Mouse (Mus musculus) macrophage (primary cell): ENCODE measurements around the gene Gm30083. TPM values are rescaled to one million over a fixed set of nuclear protein-coding genes. Genes with fewer than 3 reads are reported as not detected.

Source experiments
- H3K27ac ChIP-seq: fragments of 350-480 bp; formaldehyde crosslinking; 2 replicates; pipeline ENCODE4 v1.9.0; 2021
- H3K36me3 ChIP-seq: fragments of 350-480 bp; formaldehyde crosslinking; 2 replicates; pipeline ENCODE4 v1.9.0; 2021; ENCODE audit errors: inconsistent target
- H3K4me3 ChIP-seq: fragments of 350-480 bp; formaldehyde crosslinking; 2 replicates; pipeline ENCODE4 v1.9.0; 2021; ENCODE audit errors: inconsistent target
- H3K79me2 ChIP-seq: fragments of 350-480 bp; formaldehyde crosslinking; 2 replicates; pipeline ENCODE4 v1.9.0; 2021; ENCODE audit errors: inconsistent target
- WGBS: methylation state at CpG from one replicate; pipeline ENCODE4 v1.1.7; 2026; ENCODE audit warnings: inconsistent platforms; ENCODE audit not compliant: missing documents; 5-methylcytosine and 5-hydroxymethylcytosine counted together
- polyA plus RNA-seq: library from polyadenylated mRNA; stranded (reverse); fragments of 250-400 nt; gene quantifications from 3 replicates; pipeline ENCODE4 v1.2.4, GENCODE M21; 2018; ENCODE audit warnings: inconsistent platforms

Gm30083 gene
- polyA plus RNA-seq, 1 experiment from 2014 or later: not detected

- Histone ChIP-seq H3K36me3 (no peaks in the 10 kb centered on the region), H3K4me3 (no peak overlapping the region), H3K27ac (no peak overlapping the region), H3K79me2 (no peaks in the 10 kb centered on the region)
- 76% methylated on average over 4 of the region's 4 CpGs for WGBS
Observed at GRCm38 (mm10) chr14:33991971-33992370, 23.0 kb downstream of the Gm30083 start.

DNA sequence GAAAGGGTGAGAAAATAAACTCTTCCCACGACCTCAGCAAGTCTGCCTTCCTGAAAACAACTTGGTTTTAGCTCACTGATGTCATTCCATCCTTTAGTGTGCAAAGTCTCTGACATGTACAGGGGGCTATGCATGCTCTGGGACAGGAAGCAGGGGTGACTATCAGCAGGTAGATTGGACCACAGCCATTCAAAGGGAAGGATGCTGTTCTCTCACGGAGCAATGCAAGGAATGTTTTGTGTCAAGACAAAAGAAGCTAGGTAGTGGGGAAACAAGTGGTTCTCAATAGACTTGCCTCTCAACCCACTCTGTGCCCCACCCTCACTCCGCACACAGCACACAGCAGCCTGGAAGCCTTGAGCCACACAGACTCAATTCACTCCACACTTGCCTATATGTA, 25.8 kb downstream of the Gm30083 start:
- 52% methylated on average over 3 of the region's 3 CpGs for WGBS
- no peak overlapping the region for H3K4me3 ChIP-seq
- H3K27ac ChIP-seq: no peak overlapping the region
- no peaks in the 10 kb centered on the region for H3K36me3 ChIP-seq
- H3K79me2 ChIP-seq: no peaks in the 10 kb centered on the region

- Histone ChIP-seq H3K79me2 (no peaks in the 10 kb centered on the region), H3K27ac (no peak within 1 kb of the TSS), H3K36me3 (no peaks in the 10 kb centered on the region), H3K4me3 (no peak within 1 kb of the TSS)
- WGBS: 9% methylated on average over 25 of the region's 25 CpGs
Observed at GRCm38 (mm10) chr14:33978604-33979059, 36.4 kb downstream of the Gm30083 start, which contains the start of gene Zfp488. Gene Zfp488, minus strand, starts transcription at chr14:33978764.

- H3K27ac ChIP-seq: no peak overlapping the region
- H3K4me3 ChIP-seq: no peak overlapping the region
- H3K36me3 ChIP-seq: no peaks in the 10 kb centered on the region
- WGBS: 52% methylated on average over 7 of the region's 7 CpGs
- H3K79me2 ChIP-seq: no peaks in the 10 kb centered on the region
Observed at GRCm38 (mm10) chr14:33977748-33978147, 37.2 kb downstream of the Gm30083 start.

DNA sequence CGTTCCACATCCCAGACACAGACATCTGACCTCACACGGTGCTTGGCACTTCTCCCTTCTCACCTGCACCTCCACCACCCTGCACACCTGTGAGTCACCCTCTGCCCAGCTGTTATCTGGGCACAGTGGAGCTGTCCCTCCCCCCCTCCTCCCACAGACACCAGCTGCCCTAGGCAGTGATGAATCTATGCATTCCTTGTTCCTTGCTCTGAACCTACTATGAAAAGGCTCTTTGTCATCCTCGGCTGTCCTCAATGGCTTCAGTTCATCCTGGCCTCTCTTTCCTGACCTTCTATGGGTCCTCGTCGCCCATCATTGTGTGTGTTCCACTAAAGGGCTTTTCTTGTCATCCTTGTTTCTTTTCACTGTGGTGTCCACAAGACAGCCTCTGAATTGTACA, 40.2 kb downstream of the Gm30083 start:
- H3K4me3 ChIP-seq: no peak overlapping the region
- H3K27ac ChIP-seq: no peak overlapping the region
- 75% methylated on average over 5 of the region's 5 CpGs for WGBS

DNA sequence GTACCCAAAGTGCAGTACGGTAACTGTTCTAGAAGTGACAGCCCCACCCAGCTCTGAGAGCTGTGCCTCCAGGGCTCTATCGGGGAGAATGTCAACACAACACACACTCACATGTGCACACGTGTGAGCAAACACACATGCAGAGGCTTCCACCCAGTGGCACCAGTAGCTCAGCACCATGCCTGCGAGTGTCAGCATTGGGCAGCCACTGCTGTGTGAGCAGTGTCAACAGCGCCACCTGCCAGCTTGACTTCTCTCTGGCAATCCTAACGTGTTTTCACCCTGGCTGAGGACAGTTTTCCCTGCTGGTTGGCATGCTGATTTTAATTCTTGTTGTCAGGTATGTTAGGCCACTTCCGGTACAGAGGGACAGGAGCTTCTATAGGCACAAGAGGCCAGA, 42.3 kb downstream of the Gm30083 start:
- H3K79me2 ChIP-seq: no peaks in the 10 kb centered on the region
- H3K27ac ChIP-seq: no peak overlapping the region
- no peak overlapping the region for H3K4me3 ChIP-seq
- WGBS: 68% methylated on average over 7 of the region's 7 CpGs
- H3K36me3 ChIP-seq: no peaks in the 10 kb centered on the region

More for the DNA sequence above, 40.2 kb downstream of the Gm30083 start:
- Histone ChIP-seq H3K79me2 (no peaks in the 10 kb centered on the region), H3K36me3 (no peaks in the 10 kb centered on the region)

DNA sequence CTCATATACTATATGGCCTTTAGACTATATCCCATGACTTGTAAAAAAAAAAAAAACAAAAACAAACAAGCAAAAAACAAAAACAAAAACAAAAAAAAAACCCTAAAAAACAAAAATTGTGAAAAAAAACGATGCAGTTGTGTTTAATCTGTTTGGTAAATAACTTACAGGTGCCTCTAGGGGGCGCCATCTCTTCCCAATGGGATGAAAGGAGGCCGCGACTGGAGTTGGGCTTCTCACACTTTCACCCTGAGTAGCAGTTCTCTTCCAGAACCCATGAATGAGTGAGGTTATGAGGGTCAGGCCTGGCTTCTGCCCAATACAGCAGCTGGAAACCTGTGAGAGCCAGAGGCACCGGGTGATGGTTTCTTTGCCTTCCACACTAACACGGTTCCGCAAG, 49.3 kb downstream of the Gm30083 start:
- WGBS: 72% methylated on average over 7 of the region's 7 CpGs
- Histone ChIP-seq H3K4me3 (no peak overlapping the region), H3K79me2 (no peaks in the 10 kb centered on the region), H3K27ac (no peak overlapping the region), H3K36me3 (no peaks in the 10 kb centered on the region)

DNA sequence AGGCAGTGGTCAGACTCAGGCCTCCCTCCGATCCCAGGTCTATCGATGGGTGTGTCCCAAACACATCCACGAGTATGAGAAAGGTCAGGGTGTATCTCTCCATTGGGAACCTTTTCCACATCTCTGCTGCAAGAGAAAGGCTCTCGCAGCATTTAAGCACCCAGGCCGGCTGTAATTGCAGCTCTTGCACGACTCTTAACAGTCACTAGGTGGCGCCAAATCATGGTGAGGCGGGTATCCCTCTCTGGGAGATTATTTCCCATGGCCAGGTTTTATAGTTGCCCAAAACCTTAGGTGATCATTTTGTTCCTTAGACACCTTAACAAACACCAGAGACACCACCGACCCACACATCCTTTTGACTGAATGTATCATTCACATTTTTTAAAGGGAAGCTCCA, 55.6 kb downstream of the Gm30083 start:
- H3K4me3 ChIP-seq: no peak overlapping the region
- WGBS: 15% methylated on average over 9 of the region's 9 CpGs
- no peak overlapping the region for H3K27ac ChIP-seq
- no peaks in the 10 kb centered on the region for H3K79me2 ChIP-seq
- no peaks in the 10 kb centered on the region for H3K36me3 ChIP-seq

DNA sequence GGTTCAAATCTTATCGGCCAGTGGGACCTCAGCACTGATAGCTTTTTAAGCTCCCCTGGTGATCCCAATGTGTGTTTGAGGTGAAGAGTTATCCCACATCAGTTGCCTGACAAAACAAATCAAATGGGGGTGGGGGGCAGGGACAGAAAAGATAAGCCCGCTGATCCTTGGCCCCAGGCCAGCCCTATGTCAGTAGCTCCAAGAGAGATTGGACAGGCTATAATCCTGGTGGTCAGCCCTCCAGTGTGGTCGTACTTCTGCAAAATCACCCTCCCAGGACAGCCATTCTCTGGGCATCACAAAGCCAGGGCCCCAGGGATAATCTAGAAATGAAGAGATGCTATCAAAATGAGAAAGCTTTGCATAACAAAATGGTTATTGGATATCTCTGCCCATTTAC, 56.1 kb downstream of the Gm30083 start:
- WGBS: 72% methylated on average over 3 of the region's 3 CpGs
- no peaks in the 10 kb centered on the region for H3K79me2 ChIP-seq
- no peaks in the 10 kb centered on the region for H3K36me3 ChIP-seq
- no peak overlapping the region for H3K4me3 ChIP-seq
- no peak overlapping the region for H3K27ac ChIP-seq

DNA sequence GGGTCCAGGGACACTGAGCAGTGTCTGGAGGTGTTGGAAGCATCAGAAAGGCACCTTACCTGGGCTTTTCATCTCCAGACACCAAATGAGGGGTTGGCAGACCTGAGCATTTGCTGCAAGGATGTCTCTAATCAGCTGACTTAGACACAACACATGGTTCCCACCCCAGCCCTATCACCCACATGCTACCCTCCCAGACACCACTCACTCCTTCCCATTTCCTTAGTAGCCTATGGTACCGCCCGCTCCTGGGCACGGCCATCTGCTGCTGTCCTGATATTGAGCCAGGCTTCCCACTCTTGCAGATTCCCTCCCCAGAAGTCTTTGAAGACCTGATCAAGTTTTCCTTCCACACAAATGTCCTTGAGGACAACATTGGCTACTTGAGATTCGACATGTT, 56.8 kb downstream of the Gm30083 start:
- no peaks in the 10 kb centered on the region for H3K36me3 ChIP-seq

GRCm38 (mm10) chr14:33956055-33956454, 58.9 kb downstream of the Gm30083 start:
- no peak overlapping the region for H3K27ac ChIP-seq
- no peaks in the 10 kb centered on the region for H3K36me3 ChIP-seq
- H3K79me2 ChIP-seq: no peaks in the 10 kb centered on the region
- 73% methylated on average over 13 of the region's 13 CpGs for WGBS
- H3K4me3 ChIP-seq: no peak overlapping the region

More for the DNA sequence above, 56.8 kb downstream of the Gm30083 start:
- Histone ChIP-seq H3K4me3 (no peak overlapping the region), H3K79me2 (no peaks in the 10 kb centered on the region), H3K27ac (no peak overlapping the region)
- 87% methylated on average over 4 of the region's 4 CpGs for WGBS

DNA sequence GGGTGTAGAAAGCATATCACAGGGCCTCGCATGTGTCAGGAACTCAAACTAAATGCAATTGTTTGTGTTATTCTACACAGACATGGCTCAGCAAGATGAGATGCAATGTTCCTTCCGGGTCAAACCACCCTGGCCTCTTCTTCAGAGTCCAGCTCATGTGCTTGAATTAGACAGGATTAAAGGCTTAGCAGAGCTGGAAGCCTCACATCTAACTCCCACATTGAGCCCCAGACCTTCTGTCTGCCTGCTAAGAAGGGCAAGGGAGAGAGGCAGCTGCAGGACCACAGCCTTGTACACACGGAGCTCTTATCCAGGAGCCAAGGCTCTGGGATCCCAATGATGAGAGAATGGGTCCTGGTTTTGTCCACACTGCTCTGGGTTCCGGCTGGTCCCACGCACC, 61.2 kb downstream of the Gm30083 start, which contains the start of gene Rbp3:
Gene Rbp3 (plus strand): TSS at position 243 of the 400 bp plus-strand sequence.
- WGBS: 90% methylated on average over 5 of the region's 5 CpGs
- Histone ChIP-seq H3K4me3 (no peak within 1 kb of the TSS), H3K36me3 (no peaks in the 10 kb centered on the region), H3K27ac (no peak within 1 kb of the TSS), H3K79me2 (no peaks in the 10 kb centered on the region)

DNA sequence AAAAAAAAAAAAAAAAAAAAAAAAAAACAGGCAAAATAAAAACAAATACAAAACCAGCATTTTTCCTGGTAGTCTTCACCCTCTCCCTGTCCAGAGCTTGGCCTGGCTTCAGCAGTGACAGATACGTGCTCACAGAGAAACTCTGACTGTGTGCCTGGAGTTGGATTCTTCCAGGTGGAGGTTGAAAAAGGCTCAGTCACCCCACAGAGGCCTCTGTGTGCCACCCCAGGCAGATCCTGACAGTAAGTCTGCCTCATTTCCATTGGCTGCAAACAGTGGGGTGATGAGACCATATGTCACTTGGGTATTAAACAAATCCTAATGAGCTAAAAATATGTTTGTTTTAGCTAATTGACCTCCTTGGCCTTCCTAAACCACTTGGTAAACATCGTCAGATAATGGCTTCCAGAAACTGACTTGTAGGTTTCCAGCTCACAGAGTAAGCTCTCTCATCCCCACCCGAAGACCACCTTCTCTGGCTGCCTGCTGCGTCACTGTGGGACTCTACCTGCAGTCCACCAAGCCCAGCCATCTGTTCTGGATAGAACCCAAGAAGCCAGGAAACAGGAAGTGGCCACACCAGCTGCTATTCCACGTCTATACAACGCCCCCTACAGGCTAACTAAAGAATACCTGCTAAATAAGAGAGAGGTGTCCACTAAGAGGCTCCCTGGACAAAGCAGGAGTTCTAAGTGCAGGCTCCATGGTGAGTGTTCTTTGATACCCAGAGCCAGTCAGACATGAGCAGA, 62.6 kb downstream of the Gm30083 start:
- H3K27ac ChIP-seq: no peak overlapping the region
- WGBS: 48% methylated on average over 6 of the region's 6 CpGs
- no peak overlapping the region for H3K4me3 ChIP-seq
- H3K36me3 ChIP-seq: no peaks in the 10 kb centered on the region
- H3K79me2 ChIP-seq: no peaks in the 10 kb centered on the region

DNA sequence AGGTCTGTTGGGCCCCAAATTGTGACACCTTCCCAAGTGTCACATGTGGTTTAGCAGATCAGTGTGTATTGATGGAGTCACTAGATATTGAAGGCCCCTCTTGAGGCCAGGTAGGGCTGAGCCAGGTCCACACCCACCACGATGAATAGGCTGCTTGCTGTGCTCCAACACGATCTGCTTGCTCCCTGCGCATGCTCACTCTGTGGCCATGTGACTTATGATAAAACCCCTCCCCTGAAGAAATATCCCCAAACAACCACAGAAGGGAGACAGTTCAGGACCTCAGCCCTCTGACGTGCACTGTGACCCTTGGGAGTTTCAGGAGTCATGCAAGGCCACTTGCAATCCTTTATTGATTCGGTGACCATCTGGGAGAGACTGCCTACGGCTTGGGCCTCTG, 68.9 kb downstream of the Gm30083 start:
- Histone ChIP-seq H3K36me3 (no peaks in the 10 kb centered on the region), H3K4me3 (no peak overlapping the region), H3K27ac (no peak overlapping the region), H3K79me2 (no peaks in the 10 kb centered on the region)
- WGBS: 78% methylated on average over 6 of the region's 6 CpGs

DNA sequence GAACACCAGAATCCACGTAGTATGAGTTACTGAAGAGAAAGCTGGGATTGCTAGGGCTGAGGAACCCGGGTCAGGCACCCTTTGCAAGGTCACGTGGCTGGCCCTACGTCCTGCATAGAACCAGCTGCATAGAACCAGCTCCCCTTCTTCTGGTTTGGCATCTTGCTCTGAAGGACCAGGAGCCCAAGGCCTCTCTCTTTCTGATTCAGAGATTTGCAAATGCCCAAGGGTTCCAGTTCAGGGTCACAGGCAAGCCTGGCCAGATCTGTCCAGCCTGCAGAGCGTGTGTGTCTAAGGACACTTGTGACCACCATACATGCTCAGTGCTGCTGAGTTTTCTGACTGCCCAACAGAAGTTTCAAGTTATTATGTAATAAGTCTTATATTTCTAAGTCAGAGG, 72.8 kb downstream of the Gm30083 start:
- no peaks in the 10 kb centered on the region for H3K36me3 ChIP-seq
- 77% methylated on average over 5 of the region's 5 CpGs for WGBS
- H3K79me2 ChIP-seq: no peaks in the 10 kb centered on the region
- H3K4me3 ChIP-seq: no peak overlapping the region
- H3K27ac ChIP-seq: no peak overlapping the region

- Histone ChIP-seq H3K36me3 (no peaks in the 10 kb centered on the region), H3K27ac (no peak within 1 kb of the TSS)
- 82% methylated on average over 8 of the region's 8 CpGs for WGBS
Observed at GRCm38 (mm10) chr14:33940739-33941138, 74.2 kb downstream of the Gm30083 start, which contains the start of gene Gdf2. Gene Gdf2, plus strand, starts transcription at chr14:33941039.

More at GRCm38 (mm10) chr14:33940739-33941138, 74.2 kb downstream of the Gm30083 start, which contains the start of gene Gdf2:
- Histone ChIP-seq H3K4me3 (no peak within 1 kb of the TSS), H3K79me2 (no peaks in the 10 kb centered on the region)
